Mouse (Mus musculus) liver, adult 2 months (tissue): ENCODE results near the gene Kazn.

Experiments
- CTCF ChIP-seq: fragments of 200-500 bp; IDR thresholded peaks from 2 replicates; pipeline ENCODE4 v1.5.1; 2011; ENCODE audit warnings: low read depth, low read length, control low read depth
- POLR2A ChIP-seq: fragments of 200-500 bp; IDR thresholded peaks from 2 replicates; pipeline ENCODE4 v1.6.1; 2011; ENCODE audit warnings: low read length, control low read depth; ENCODE audit not compliant: insufficient read depth; ENCODE audit errors: extremely low read depth

DNA sequence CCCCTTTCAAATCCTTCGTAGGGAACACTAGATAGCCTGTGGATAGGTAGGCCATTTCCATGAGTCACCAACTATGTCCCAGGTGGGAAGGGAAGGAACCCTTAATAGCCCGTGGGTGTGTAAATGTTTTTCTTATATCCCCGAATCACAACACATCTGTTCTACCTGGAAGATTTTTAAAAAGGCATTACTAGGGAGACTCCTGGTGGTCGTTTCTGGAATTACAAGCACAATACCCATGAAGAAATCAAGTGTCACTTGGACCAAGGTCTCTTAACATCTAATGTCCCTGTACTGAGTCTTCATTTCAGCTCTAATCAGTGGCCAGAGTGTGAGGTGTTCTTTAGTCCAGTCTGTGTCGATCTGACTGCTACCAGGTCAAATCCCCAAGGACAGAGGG lies 95.1 kb downstream of the Kazn start:
- TF ChIP-seq POLR2A (no peak), CTCF (peak; percentile 61)
